Mouse (Mus musculus) liver, adult (tissue): ENCODE data around the gene Wdfy1.

ENCODE experiments used
- GATA4 ChIP-seq: IDR thresholded peaks from 2 replicates; pipeline ENCODE4 v1.6.1; 2014; ENCODE audit warnings: mild to moderate bottlenecking, low read length; ENCODE audit not compliant: insufficient replicate concordance

The Wdfy1 gene

DNA sequence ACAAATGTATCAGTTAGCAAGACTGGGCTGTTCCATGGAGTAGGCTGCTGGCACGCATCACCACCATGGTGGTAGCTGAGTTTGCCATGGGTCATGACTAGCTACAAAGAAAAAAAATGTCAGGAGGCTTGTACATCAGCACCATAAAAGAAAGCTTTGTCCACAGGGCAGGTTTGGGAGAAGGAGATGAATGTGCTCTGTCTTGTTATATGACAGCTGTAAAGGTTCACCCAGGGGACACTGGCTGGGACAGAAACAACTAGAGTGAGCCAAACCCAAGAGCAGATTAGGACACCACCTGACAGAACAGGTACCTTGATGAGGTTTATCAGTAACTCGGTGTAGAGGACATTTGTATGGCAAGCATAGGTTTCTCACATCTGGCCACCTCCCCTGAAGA lies 71.3 kb downstream of the Wdfy1 start:
- TF ChIP-seq GATA4 = no peak

- no peak for TF ChIP-seq GATA4
These were observed 72.4 kb downstream of the Wdfy1 start for GRCm38 (mm10) chr1:79703520-79703919.

DNA sequence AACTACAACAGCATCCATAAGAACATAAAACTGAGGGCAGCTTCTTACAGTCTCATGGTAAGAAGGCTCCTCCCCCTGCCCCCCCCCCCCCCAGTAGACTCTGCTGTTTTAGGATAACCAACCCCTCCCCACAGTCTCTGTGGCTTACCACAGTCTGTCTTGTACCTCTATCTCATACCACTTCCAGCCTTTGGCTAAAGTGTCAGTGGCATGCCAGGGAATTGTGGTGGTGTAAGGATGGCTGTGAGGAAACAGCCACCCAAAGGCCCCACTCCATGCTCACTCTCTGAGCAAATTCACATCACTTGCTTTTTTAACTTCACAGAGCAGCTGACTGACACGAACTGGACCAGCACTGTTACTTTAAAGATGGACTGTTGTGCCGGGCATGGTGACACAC lies 77.4 kb downstream of the Wdfy1 start:
- TF ChIP-seq GATA4 = no peak

- TF ChIP-seq GATA4 = no peak
These were observed 78.6 kb downstream of the Wdfy1 start for GRCm38 (mm10) chr1:79697382-79697781.

- TF ChIP-seq GATA4 = no peak
These were observed 79.0 kb downstream of the Wdfy1 start for GRCm38 (mm10) chr1:79696933-79697332.

DNA sequence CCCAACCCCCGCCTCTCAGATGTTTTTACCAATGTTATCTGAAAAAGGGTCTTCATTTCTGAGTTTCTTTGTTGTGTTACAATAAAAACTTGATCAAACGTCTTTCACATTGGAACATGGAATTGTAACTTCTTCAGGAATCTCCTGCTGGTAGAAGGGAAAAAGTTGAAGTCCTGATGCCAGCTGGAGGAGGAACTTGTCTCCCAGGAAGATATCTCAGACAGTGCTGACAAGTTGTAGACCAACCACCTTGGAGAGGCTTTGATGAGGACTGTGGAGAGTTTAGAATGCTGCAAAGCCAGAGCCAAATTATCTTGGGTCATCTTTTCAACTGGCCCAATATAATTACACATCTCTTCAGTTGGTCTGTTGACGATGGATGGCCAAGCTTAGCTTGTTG lies 83.5 kb downstream of the Wdfy1 start:
- no peak for TF ChIP-seq GATA4

DNA sequence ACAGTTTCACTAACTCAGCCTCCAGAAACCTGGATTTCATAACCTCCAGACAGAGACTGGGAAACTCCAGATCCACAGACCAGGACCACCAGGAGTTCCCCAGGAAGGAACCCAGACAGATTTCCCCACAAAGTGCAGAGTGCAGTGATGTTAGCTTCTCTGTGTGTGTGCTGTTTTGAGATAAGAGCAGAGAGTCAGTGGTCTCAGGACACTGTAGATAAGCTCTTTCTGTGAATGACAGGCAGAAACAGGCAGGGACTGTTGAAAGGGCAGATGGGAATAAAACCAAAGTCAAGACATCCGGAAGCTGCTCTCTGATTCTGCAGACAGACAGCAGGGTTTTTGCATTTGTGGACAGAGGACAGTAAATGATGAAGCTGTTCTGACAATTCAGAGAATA lies 88.7 kb downstream of the Wdfy1 start:
- no peak for TF ChIP-seq GATA4

DNA sequence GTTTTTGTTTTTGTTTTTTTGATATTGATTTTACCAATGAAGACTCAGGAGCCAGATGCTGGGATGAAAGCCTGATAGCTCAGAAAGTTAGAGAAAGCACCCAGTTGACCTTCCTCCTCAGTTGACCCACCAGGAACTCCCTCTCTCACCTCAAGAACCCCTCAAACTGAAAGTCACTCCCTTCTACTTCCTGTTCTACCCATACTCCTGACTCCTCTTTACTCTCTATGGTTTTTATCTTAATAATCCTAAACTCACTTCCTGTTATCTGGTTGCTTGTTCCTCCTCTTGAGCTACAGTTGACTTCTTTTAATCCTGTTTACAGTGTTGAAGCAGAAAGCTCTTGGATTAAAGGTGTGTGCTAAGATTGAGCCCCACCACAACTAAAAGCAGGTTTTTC lies 91.9 kb downstream of the Wdfy1 start:
- TF ChIP-seq GATA4 = no peak

- TF ChIP-seq GATA4 = no peak
These were observed 93.0 kb downstream of the Wdfy1 start for GRCm38 (mm10) chr1:79682936-79683335.

GRCm38 (mm10) chr1:79680777-79681176 lies 95.2 kb downstream of the Wdfy1 start:
- no peak for TF ChIP-seq GATA4

DNA sequence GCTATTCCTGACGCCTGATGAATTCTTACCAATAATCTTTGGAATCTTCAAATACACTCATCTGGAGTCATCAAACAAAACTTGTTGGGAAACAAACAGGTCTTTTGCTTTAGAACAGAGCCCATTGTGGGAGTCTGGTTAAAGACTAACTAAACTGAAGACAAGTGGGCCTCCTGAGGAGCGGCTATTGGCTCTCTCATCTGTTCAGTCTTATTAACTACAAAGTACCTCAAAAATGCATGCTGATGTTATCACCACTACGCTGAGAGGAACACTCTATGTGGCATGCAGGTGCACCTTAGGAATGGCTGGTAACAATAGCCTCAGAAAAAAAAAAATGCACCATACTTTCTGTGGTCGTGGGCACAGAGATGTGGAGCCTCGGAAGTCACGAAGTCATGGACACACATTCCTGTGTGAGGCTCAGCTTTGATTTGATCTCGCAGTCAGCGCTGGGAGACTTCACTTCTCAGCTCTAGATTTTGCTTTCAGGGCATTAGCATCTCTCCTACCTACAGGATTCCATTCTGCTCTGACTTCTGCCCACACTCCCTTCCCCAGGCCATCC lies 97.7 kb downstream of the Wdfy1 start:
- TF ChIP-seq GATA4 = no peak

- no peak for TF ChIP-seq GATA4
These were observed 100.2 kb downstream of the Wdfy1 start for GRCm38 (mm10) chr1:79675716-79676115.

DNA sequence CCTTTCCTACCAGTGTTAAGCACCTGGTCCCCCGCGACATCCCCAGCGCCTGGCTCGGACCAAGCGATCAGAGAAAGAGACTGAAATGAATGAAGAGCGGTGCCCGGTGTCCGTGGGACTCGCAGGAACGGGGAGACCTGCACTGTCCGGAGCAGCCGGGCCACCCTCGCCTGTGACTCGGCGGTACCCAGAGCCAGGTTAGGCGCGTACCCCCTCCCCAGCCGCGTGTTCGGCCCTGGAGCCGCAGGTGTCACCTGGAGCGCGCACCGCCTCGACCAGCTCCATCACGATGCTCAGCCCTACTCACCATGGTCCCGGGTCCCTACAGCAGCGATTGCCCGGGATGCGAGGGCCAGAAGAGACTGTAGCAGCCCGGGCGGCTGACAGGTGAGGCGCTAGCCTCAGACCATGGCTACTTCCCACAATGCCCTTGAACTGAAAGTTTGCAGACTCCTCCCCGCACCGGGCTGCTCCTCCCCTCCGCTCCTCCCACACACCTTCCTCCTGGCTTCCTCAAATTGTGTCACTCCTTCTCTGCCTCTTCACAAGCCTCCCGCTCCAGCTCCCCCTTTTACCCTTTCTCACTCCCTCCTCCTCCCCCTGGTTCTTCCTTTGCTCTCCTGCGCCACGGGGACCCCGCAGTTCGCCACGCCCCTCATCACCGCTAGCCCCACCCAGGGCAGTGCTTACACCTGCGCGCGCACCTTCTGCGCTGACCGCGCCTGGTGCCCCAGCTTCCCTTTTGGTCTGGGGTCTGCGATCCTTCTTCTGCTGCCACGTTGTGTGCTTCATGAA lies 104.2 kb downstream of the Wdfy1 start, which contains the start of gene Ap1s3:
Gene Ap1s3, minus strand, starts transcription at position 430 of the 795 bp plus-strand sequence.
- no peak for TF ChIP-seq GATA4

DNA sequence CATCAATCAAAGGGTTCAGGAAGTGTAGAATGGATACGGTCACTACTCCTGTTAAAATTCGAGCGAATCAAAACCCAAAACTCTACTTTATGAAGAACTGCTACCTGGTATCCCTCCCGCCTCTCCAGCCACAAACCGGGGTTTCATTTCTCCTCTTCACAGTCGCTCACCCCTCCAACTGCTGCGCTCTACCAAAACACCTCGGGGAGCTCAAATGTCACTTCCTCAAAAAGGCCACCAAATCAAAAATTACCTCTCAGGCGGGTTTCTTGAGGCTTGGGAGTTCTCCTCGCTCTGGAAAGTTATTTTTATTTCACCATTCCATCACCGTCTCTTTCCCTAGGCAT lies 104.8 kb downstream of the Wdfy1 start:
- no peak for TF ChIP-seq GATA4

- TF ChIP-seq GATA4 = no peak
These were observed 106.4 kb downstream of the Wdfy1 start for GRCm38 (mm10) chr1:79669419-79669974.

- TF ChIP-seq GATA4 = no peak
These were observed 111.0 kb downstream of the Wdfy1 start for GRCm38 (mm10) chr1:79664911-79665310.
